Mouse (Mus musculus) stomach, embryonic 15.5 days (tissue): Measurements from ENCODE around the gene Pspc1. TPM values are rescaled to one million over a fixed set of nuclear protein-coding genes. Genes with fewer than 3 reads are reported as not detected.

ENCODE experiments used
- ATAC-seq: fragments of 200-750 bp; cut with Nextera tagmentation; 2 replicates; pipeline ENCODE4 v1.8.0; 2017; ENCODE audit warnings: low read depth, moderate number of reproducible peaks, moderate TSS enrichment; ENCODE audit not compliant: insufficient read depth, low FRiP score
- H3K27ac ChIP-seq: fragments of 300-500 bp; sonication (generic); 2 replicates; pipeline ENCODE4 v1.5.1; 2015; ENCODE audit warnings: mild to moderate bottlenecking, inconsistent platforms
- H3K27me3 ChIP-seq: fragments of 300-500 bp; sonication (generic); replicated peaks from 2 replicates; pipeline ENCODE4 v1.6.1; 2015; ENCODE audit warnings: inconsistent platforms
- H3K36me3 ChIP-seq: fragments of 300-500 bp; sonication (generic); 2 replicates; pipeline ENCODE4 v1.6.1; 2015; ENCODE audit warnings: inconsistent platforms
- H3K4me1 ChIP-seq: fragments of 300-500 bp; sonication (generic); 2 replicates; pipeline ENCODE4 v1.6.1; 2015; ENCODE audit warnings: inconsistent platforms
- H3K4me2 ChIP-seq: fragments of 300-500 bp; sonication (generic); 2 replicates; pipeline ENCODE4 v1.6.1; 2015; ENCODE audit warnings: mild to moderate bottlenecking, inconsistent platforms
- H3K4me3 ChIP-seq: fragments of 300-500 bp; sonication (generic); replicated peaks from 2 replicates; pipeline ENCODE4 v1.5.1; 2015; ENCODE audit warnings: inconsistent platforms
- H3K9ac ChIP-seq: fragments of 300-500 bp; sonication (generic); 2 replicates; pipeline ENCODE4 v1.6.1; 2015; ENCODE audit warnings: inconsistent platforms
- H3K9me3 ChIP-seq: fragments of 300-500 bp; sonication (generic); 2 replicates; pipeline ENCODE4 v1.6.1; 2016; ENCODE audit warnings: inconsistent platforms
- WGBS: fragments of 180-500 bp; shearing (Covaris S2); methylation state at CpG from one replicate; pipeline ENCODE4 v1.1.7; 2015; 5-methylcytosine and 5-hydroxymethylcytosine counted together
- polyA plus RNA-seq: library from polyadenylated mRNA; unstranded; fragments of >200 nt; fragmentation: Nextera tagmentation; extraction: Ambion mirVana; gene quantifications from 2 replicates; pipeline ENCODE4 v1.2.1, GENCODE M21; 2015

Pspc1 gene
- polyA plus RNA-seq, 1 experiment from 2014 or later, result 26.9 TPM

- Histone ChIP-seq H3K27me3 (no peaks in the 10 kb centered on the region), H3K27ac (no peak overlapping the region), H3K4me1 (no peaks in the 10 kb centered on the region), H3K9ac (no peak overlapping the region), H3K36me3 (peaks cover 41% of the 10 kb centered on the region), H3K4me2 (no peak overlapping the region), H3K4me3 (no peak overlapping the region), H3K9me3 (no peaks in the 10 kb centered on the region)
- WGBS, result 72% methylated on average over 1 of the region's 1 CpGs
- no peak for ATAC-seq
These were observed 88.3 kb downstream of the Pspc1 start for GRCm38 (mm10) chr14:56689766-56690165.

DNA sequence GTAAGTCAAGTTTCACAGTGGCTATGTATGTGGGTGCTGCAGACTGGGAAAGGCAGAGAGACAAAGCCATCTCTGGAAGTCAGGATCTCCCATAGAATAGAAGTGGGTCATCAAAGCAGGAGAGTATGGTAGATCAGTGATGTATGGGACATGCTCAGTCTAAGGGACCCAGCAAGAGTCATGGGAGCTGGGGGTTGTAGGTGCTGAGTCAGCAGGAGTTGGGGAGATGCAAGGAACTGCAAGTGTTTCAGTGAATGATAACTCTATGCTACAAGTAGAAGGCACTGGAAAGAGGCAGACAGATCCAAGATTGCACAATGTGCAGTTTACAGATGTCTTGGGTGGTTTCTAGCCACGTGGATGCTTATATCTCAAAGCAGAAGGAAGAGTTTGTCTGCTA is 89.0 kb downstream of the Pspc1 start:
- peaks cover 39% of the 10 kb centered on the region for H3K36me3 ChIP-seq
- ATAC-seq, result no peak
- H3K4me1 ChIP-seq, result no peaks in the 10 kb centered on the region
- no peak overlapping the region for H3K9ac ChIP-seq
- H3K27ac ChIP-seq, result no peak overlapping the region
- H3K9me3 ChIP-seq, result no peaks in the 10 kb centered on the region
- WGBS, result 91% methylated on average over 1 of the region's 1 CpGs
- H3K4me3 ChIP-seq, result no peak overlapping the region
- no peaks in the 10 kb centered on the region for H3K27me3 ChIP-seq
- H3K4me2 ChIP-seq, result no peak overlapping the region

- ATAC-seq, result no peak
- Histone ChIP-seq H3K9me3 (no peaks in the 10 kb centered on the region), H3K36me3 (peaks cover 29% of the 10 kb centered on the region), H3K4me2 (no peak overlapping the region), H3K9ac (no peak overlapping the region), H3K4me3 (no peak overlapping the region), H3K27me3 (no peaks in the 10 kb centered on the region), H3K4me1 (no peaks in the 10 kb centered on the region), H3K27ac (no peak overlapping the region)
- 38% methylated on average over 1 of the region's 1 CpGs for WGBS
These were observed 92.7 kb downstream of the Pspc1 start for GRCm38 (mm10) chr14:56685426-56685825.

Other genes starting within 250 kb of the Pspc1 start
- 7.2 and 9.3 TPM in 2 replicates for gene Cenpj, start 202.9 kb downstream of the Pspc1 start, polyA plus RNA-seq
- 6.5 TPM in 2 replicates for gene Parp4, start 202.7 kb downstream of the Pspc1 start, polyA plus RNA-seq
- 29.7 and 30.3 TPM in 2 replicates for gene Mphosph8, start 110.1 kb downstream of the Pspc1 start, polyA plus RNA-seq
- 21.9 and 25.4 TPM in 2 replicates for gene Zmym5, start 33.4 kb upstream of the Pspc1 start, polyA plus RNA-seq
- 33.1 and 36.5 TPM in 2 replicates for gene Zmym2, start 108.3 kb upstream of the Pspc1 start, polyA plus RNA-seq